Mouse (Mus musculus): ENCODE measurements around the gene Ccnt2. TPM values are rescaled to one million over a fixed set of nuclear protein-coding genes. Genes with fewer than 3 reads are reported as not detected.

Ccnt2 gene
- 28.8 and 29.9 TPM in 2 replicates for total RNA-seq (2014; rRNA removed)
- 5.3 and 9.4 TPM in 2 replicates for polyA plus RNA-seq (2012; rRNA removed)

- 0 out of 2 replicates have a peak, but pooled peaks have one; percentile 70 for TF ChIP-seq POLR2A (IDR thresholded peaks at IDR 0.05; ENCODE audit: extremely low read depth, insufficient read depth, low read length)
- no peak for TF ChIP-seq CTCF (IDR thresholded peaks at IDR 0.05; ENCODE audit: low read depth, low read length)
- peak within 1 kb of the TSS; percentile 81 for H3K27ac ChIP-seq (replicated peaks; ENCODE audit: insufficient read depth, low read depth, low read length)
- DNase-seq (ENCODE audit: extremely low read depth, low read depth, low spot score) = peak; percentile 94
- H3K36me3 ChIP-seq (ENCODE audit: control insufficient read depth, insufficient read depth, low read length) = peaks cover 2% of the 10 kb centered on the region; the same call in 1 of the 2 replicates
- H3K9ac ChIP-seq (ENCODE audit: low read depth, low read length) = peak within 1 kb of the TSS; percentile 90
- peaks cover 7% of the 10 kb centered on the region; the same call in 1 of the 2 replicates for H3K4me1 ChIP-seq (ENCODE audit: control insufficient read depth, insufficient read depth, low read length)
- H3K79me2 ChIP-seq (ENCODE audit: control insufficient read depth, insufficient read depth, low read length) = peaks cover 9% of the 10 kb centered on the region; the same call in 1 of the 2 replicates
- WGBS = under 1% methylated on average over 63 of the region's 63 CpGs
- H3K4me3 ChIP-seq (ENCODE audit: insufficient read depth, low read depth, low read length) = peak within 1 kb of the TSS; percentile 85
- H3K27me3 ChIP-seq (ENCODE audit: control insufficient read depth, insufficient read depth, low read length) = no peaks in the 10 kb centered on the region
These were observed at the start of gene Ccnt2 for GRCm38 (mm10) chr1:127773803-127774500. Gene Ccnt2 (plus strand): TSS chr1:127774164.

DNA sequence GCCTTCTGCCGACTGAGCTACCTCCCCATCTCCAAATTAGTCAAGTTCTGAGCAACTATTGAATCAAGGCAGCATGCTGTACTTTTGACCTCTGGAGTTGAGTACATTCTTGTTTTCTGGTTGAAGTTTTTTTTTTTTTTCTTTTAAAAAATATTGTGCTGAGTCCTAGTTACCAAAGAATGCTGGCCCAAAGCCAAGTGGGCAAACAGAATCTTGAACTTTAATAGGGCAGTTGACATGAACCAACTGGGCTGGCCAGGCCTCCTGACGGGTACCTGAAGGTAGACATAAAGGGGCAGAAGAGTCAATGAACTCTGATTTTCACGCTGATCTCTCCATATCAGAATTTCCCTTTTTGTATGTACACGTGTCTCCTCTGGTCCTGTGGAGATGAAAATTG, 44.9 kb upstream of the Ccnt2 start, which contains the start of gene Acmsd:
TSS of gene Acmsd (plus strand) at position 318 of the 400 bp plus-strand sequence.
- H3K4me1 ChIP-seq (ENCODE audit: control insufficient read depth, insufficient read depth, low read length) = peaks cover 21% of the 10 kb centered on the region; the same call in 1 of the 2 replicates
- peak; percentile 99 for DNase-seq (ENCODE audit: extremely low read depth, low read depth, low spot score)
- H3K27me3 ChIP-seq (ENCODE audit: control insufficient read depth, insufficient read depth, low read length) = no peaks in the 10 kb centered on the region
- TF ChIP-seq CTCF (IDR thresholded peaks at IDR 0.05; ENCODE audit: low read depth, low read length) = no peak
- no peak for TF ChIP-seq POLR2A (IDR thresholded peaks at IDR 0.05; ENCODE audit: extremely low read depth, insufficient read depth, low read length)
- H3K79me2 ChIP-seq (ENCODE audit: control insufficient read depth, insufficient read depth, low read length) = peaks cover 17% of the 10 kb centered on the region; the same call in 1 of the 2 replicates
- H3K9ac ChIP-seq (ENCODE audit: low read depth, low read length) = peak within 1 kb of the TSS; percentile 66
- peaks cover 37% of the 10 kb centered on the region for H3K36me3 ChIP-seq (ENCODE audit: control insufficient read depth, insufficient read depth, low read length)
- H3K27ac ChIP-seq (replicated peaks; ENCODE audit: insufficient read depth, low read depth, low read length) = peak within 1 kb of the TSS; percentile 89
- H3K4me3 ChIP-seq (ENCODE audit: insufficient read depth, low read depth, low read length) = peak within 1 kb of the TSS; percentile 57
- 31% methylated on average over 4 of the region's 4 CpGs for WGBS

GRCm38 (mm10) chr1:127731086-127731485, 42.9 kb upstream of the Ccnt2 start:
- peak; percentile 63 for DNase-seq (ENCODE audit: extremely low read depth, low read depth, low spot score)
- peaks cover 27% of the 10 kb centered on the region; the same call in 1 of the 2 replicates for H3K4me1 ChIP-seq (ENCODE audit: control insufficient read depth, insufficient read depth, low read length)
- no peaks in the 10 kb centered on the region for H3K27me3 ChIP-seq (ENCODE audit: control insufficient read depth, insufficient read depth, low read length)
- peak overlapping the region; percentile 74 for H3K9ac ChIP-seq (ENCODE audit: low read depth, low read length)
- H3K27ac ChIP-seq (replicated peaks; ENCODE audit: insufficient read depth, low read depth, low read length) = peak overlapping the region; percentile 95
- peaks cover 21% of the 10 kb centered on the region for H3K36me3 ChIP-seq (ENCODE audit: control insufficient read depth, insufficient read depth, low read length)
- peak overlapping the region; percentile 57 for H3K4me3 ChIP-seq (ENCODE audit: insufficient read depth, low read depth, low read length)
- 19% methylated on average over 3 of the region's 3 CpGs for WGBS
- TF ChIP-seq POLR2A (IDR thresholded peaks at IDR 0.05; ENCODE audit: extremely low read depth, insufficient read depth, low read length) = no peak
- TF ChIP-seq CTCF (IDR thresholded peaks at IDR 0.05; ENCODE audit: low read depth, low read length) = no peak
- H3K79me2 ChIP-seq (ENCODE audit: control insufficient read depth, insufficient read depth, low read length) = peaks cover 9% of the 10 kb centered on the region; the same call in 1 of the 2 replicates

DNA sequence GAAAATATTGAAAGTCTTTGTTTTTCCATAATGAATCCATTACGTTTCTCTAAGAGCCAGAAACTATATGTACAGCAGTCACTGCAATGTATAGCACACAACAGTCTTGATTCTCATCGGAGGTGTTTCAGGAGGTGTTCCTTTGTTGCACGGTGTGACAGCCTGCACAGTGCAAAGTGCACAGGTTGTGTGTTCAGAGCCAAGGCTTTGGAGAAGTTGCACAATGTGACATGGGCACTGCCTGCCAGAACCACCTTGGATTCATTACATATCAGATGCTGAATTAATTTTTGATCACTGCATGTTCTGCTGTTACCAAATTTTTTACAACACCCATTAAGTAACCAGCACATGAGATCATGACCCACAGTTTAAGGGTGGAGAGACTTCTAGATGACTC, 41.5 kb upstream of the Ccnt2 start:
- 24% methylated on average over 3 of the region's 3 CpGs for WGBS
- Histone ChIP-seq H3K4me3 (ENCODE audit: insufficient read depth, low read depth, low read length) (peak overlapping the region; percentile 57), H3K4me1 (ENCODE audit: control insufficient read depth, insufficient read depth, low read length) (peaks cover 24% of the 10 kb centered on the region; the same call in 1 of the 2 replicates), H3K27ac (replicated peaks; ENCODE audit: insufficient read depth, low read depth, low read length) (peak overlapping the region; percentile 92), H3K36me3 (ENCODE audit: control insufficient read depth, insufficient read depth, low read length) (peaks cover 10% of the 10 kb centered on the region), H3K9ac (ENCODE audit: low read depth, low read length) (no peak overlapping the region), H3K79me2 (ENCODE audit: control insufficient read depth, insufficient read depth, low read length) (peaks cover 9% of the 10 kb centered on the region; the same call in 1 of the 2 replicates), H3K27me3 (ENCODE audit: control insufficient read depth, insufficient read depth, low read length) (no peaks in the 10 kb centered on the region)
- DNase-seq (ENCODE audit: extremely low read depth, low read depth, low spot score) = peak; percentile 99
- no peak for TF ChIP-seq POLR2A (IDR thresholded peaks at IDR 0.05; ENCODE audit: extremely low read depth, insufficient read depth, low read length)
- TF ChIP-seq CTCF (IDR thresholded peaks at IDR 0.05; ENCODE audit: low read depth, low read length) = no peak

GRCm38 (mm10) chr1:127732841-127733240, 41.1 kb upstream of the Ccnt2 start:
- Histone ChIP-seq H3K4me1 (ENCODE audit: control insufficient read depth, insufficient read depth, low read length) (peaks cover 24% of the 10 kb centered on the region; the same call in 1 of the 2 replicates), H3K27me3 (ENCODE audit: control insufficient read depth, insufficient read depth, low read length) (no peaks in the 10 kb centered on the region), H3K4me3 (ENCODE audit: insufficient read depth, low read depth, low read length) (no peak overlapping the region), H3K9ac (ENCODE audit: low read depth, low read length) (no peak overlapping the region), H3K27ac (replicated peaks; ENCODE audit: insufficient read depth, low read depth, low read length) (peak overlapping the region; percentile 67), H3K79me2 (ENCODE audit: control insufficient read depth, insufficient read depth, low read length) (peaks cover 9% of the 10 kb centered on the region; the same call in 1 of the 2 replicates), H3K36me3 (ENCODE audit: control insufficient read depth, insufficient read depth, low read length) (peaks cover 10% of the 10 kb centered on the region)
- WGBS = 25% methylated on average over 3 of the region's 3 CpGs
- TF ChIP-seq POLR2A (IDR thresholded peaks at IDR 0.05; ENCODE audit: extremely low read depth, insufficient read depth, low read length) = no peak
- TF ChIP-seq CTCF (IDR thresholded peaks at IDR 0.05; ENCODE audit: low read depth, low read length) = no peak
- no peak for DNase-seq (ENCODE audit: extremely low read depth, low read depth, low spot score)

All from liver, adult 2 months (tissue).